Mouse (Mus musculus): ENCODE data around the gene Bet1l. TPM values are rescaled to one million over a fixed set of nuclear protein-coding genes. Genes with fewer than 3 reads are reported as not detected.

Bet1l gene
- 32.4 TPM for total RNA-seq (2023)

DNA sequence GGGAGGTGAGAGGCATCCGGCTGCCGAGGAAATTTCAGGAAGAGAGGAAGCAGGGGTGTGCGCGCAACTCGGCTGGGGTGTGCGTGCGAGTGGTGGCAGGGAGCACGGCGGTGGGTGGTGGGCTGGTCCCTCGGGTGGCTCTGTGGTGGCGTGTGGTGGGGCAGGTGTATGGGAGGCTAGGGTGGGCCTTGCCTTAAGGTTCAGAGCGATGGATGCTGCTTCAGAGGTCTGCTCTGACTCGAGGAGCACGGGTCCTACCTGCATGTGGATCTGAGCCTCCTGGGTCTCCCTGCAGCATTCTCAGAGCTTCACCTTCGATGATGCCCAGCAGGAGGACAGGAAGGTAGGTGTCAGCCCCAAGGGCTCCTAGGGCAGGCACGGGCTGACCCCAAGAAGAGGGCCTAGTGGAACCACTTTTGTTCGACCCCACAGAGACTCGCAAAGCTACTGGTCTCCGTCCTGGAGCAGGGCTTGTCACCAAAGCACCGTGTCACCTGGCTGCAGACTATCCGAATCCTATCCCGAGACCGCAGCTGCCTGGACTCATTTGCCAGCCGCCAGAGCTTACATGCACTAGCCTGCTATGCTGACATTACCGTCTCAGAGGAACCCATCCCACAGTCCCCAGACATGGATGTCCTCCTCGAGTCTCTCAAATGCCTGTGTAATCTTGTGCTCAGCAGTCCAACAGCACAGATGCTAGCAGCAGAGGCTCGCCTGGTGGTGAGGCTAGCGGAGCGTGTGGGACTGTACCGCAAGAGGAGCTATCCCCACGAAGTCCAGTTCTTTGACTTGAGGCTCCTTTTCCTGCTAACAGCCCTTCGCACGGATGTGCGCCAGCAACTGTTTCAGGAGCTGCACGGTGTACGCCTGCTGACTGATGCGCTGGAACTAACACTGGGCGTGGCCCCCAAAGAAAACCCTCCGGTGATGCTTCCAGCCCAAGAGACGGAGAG, at the start of gene Bet1l:
TSS of gene Bet1l (minus strand) at position 28 of the 956 bp plus-strand sequence.

DNA sequence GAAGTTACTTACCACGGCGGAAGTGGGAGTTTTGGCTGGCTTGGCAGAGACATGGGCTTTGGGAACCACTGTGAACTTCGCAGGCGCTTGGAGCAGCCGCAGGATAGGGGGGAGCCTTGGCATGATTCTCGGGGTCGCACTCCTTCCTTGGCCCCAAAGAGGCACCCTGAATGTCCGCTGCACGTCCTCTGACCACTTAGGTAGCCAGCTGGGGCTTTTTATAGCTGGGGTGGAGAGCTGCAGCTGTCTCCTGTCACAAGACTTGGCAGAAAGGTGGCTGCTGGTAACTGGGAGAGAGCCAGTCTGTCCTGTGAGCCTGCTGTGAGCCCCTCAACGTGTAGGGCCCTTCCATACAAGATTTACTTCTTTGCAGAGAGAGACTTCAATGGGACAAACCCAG, 42.8 kb upstream of the Bet1l start, which contains the start of gene Cox8b:
TSS of gene Cox8b (minus strand) at position 227 of the 400 bp plus-strand sequence.

DNA sequence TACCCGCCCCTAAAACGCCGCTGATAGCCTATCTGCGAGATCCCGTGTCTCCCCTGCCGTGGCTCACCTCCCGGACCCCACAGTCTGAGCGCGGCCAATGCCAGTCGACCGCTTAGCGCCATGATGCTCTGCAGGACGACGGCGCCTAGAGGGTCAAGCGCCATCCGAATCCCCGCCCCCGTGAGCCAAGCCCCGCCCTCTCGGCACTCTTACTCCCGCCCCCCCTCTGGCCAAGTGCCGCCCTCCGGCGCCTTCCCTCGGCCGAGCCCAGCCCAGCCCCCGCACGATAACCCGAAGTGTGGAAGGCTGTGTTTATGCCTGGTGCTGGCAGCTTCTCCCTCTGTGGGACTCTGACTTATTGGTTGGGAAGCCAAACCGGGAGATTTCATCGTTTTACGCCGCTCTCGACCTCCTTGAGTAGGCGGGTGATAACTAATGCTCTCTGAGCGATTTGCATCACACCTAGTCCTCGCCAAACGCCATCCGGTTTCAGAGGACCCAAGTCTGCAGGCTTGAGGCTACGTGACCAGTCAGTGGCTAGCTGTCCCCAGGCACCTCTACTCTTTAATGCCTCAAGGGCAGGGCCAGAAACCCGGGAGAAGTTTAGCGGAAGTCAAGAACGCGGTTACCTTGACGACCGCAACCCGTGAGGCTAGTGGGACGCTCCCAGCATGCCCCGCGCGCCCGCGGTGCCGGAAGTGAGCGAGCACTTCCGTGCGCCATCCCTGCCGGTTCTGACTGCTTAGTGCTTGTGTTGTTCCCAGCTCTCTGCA, 24.5 kb upstream of the Bet1l start, which contains the start of the genes Psmd13 and Sirt3:
TSS of gene Psmd13 (plus strand) at position 273 of the 773 bp plus-strand sequence.
TSS of gene Sirt3 (minus strand) at position 614 of the 773 bp plus-strand sequence.

DNA sequence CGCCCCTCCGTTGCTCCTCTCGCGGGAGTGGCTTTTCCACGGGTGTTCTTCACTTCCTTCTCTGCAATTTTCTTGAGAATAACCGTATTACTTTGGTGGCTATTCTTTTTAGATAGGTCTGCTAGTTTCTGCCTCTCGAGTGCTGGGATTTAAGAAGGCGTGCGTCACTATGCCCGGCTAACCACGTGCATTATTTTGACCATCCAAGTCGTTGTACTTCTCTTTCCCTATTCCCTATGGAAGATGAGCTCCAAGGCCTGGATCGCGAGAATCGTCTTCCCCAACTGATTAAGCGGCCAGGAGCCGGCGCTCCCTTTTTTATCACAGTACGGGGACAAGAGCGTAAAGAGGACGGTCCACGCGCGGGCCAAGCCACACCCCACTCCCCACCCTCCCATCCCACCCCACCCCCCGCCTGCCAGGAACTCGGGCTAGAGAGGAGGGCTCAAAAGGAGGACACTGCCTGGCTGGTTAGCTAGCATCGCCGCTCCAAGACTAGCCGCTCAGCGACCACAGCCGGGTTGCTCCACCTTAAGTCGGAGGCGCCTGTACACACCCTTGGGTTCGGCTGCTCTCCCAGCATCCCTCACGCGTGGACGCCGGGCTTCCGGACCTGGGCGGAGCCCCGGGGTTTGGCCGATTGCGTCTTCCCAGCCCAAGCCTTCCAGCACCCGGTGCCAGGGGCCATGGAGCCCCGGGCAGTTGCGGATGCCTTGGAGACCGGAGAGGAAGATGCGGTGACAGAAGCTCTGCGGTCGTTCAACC, 410 bp downstream of the Bet1l start, which contains the start of gene Ric8a:
TSS of gene Ric8a (plus strand) at position 173 of the 765 bp plus-strand sequence.

DNA sequence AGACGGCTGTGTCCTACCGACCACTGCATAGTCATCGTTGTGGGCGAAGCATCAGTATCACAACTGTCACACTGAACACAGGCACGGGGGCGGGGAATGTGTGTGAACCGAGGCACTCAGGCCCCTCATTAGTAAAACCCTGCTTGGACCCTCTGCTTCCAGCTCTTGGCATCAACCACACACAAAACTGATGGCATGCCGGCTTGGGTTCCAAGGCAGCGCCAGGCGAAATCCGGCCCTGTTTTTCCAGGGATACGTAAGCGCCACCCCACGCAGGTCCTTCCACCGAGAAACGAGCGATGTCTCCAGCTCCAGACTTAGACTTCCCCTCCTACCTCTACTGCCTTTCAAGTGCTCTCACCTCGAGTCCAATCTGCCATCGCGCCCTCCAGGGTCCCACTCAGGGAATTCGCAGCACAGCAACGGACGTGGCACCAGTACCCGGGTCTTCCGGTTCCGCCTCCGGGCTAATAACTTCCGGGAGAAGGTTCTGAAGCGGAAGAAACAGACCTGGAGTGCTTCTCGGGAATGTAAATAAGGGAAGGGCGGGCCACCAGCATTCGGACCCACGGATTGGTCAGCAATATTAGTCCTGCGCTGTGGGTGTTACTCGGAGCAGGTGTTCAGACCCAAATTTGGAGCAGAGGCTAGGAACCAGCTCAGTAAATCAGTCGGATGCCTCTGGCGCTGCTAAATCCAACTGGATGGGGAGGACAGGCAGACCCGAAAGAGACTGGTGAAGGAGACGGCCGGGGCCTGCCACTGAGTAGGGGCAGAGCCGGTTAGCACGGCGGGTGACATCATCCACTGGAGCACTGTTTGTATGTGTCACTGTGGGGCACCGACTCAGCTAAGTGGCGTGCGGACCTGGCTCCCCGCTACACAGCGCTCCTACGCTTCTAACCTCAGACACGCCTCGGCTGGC, 1.3 kb downstream of the Bet1l start, which contains the start of gene Gm45785:
TSS of gene Gm45785 (minus strand) at position 472 of the 925 bp plus-strand sequence.

DNA sequence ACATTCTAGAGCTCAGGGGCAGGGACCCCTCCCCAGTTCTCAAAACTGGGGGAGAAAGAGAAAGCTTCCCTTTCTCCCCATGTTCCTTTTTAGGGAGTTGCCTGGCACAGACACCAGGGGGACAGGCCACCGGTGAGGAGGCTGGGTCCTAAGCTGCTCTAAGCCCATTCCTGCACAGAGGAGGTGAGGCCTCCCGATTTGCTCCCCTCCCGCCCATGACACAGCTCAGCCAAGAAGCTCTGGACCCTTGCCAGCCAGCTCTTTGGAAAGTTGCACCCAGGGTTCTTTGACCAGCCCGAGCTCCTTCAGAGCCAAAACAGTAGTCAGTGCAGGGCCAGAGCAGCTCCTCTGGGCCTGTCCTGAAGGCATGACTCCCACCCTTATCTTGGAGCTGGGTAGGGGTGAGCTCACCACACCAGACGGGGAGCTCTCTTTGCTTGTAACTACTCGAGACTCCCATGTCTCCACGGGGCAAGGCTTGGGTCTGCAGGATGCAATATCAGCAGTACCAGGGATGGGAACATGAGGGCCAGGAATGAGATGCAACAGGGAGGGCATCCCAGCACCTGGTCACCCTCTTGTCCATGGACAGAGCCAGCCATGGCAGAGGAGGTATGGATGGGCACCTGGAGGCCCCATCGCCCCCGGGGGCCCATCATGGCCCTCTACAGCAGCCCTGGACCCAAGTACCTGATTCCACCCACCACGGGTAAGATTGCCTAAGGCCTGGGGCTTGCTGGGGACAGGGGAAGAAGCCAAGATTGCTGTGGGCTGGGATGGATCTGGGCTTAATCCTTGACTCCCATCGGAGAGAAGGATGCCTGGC, 9.4 kb downstream of the Bet1l start, which contains the start of gene Odf3:
TSS of gene Odf3 (plus strand) at position 51 of the 826 bp plus-strand sequence.

DNA sequence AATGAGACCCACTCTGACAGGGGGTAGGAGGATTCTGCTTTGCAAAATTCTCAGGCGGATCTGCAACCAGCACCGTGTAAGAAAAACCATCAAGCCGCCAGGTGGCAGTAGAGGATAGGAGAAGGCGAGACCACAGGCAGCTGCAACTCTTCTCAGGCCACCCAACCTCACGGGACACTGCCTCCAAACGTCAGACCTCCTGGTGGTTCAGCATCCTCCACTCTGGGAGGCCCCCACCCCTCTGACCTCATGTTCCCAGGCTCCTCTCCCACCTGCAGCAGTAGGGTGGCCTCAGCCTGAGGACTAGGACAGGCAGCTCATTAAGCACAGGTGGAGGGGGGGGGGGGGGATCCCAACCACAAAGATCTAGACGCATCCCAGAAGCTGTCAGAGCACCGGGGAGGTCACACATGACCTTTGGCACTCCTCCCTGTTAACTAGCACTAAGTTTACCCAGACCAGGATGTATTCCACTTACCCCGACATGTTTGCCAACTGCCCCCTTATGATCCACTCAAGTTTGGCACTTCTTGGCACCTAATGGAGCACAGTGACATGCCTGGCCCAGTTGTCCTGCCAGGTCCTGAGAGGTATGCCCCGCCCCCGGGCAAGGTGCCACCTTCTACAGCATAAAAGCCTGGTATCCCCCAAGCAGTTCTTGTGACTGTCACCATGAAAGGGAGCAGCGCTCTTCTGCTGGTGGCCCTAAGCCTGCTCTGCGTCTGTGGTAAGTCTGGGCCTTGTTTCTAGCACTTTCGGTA, 12.3 kb downstream of the Bet1l start, which contains the start of gene Scgb1c1:
TSS of gene Scgb1c1 (plus strand) at position 643 of the 761 bp plus-strand sequence.

DNA sequence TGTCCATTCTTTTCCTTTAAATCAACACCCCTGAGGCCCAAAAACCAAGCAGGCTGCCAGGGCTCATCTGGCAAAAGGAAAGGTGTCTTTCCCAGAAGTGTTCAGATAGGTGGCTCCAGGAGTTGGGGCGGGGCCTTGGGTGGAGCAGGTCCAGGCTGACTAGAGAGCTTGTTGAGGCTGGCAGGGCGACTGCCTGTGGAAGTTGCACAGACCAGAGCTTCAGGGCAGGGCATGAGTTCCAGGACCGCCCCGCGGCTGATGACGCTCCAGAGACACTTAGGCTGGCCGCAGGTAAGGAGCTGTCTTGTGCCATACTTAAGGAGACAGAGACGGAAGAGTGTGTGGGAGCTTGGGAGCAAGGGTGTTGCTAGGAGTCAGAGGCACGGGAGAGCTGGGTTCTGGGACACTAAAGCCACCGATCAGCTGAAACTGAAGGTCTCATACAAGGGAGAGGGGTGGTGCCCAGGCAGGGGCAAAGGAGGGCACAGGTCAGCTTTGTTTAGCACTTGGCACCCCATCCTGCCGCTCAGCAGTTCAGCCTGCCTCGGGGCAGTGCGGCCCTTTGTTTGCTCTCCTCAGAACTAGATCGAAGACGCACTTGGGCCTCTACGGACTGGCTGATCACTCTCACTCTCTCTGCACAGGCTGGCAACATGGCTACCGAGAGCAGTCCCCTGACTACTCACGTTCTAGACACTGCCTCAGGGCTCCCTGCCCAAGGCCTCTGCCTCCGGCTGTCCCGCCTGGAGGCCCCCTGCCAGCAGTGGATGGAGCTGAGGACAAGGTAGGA, 22.2 kb downstream of the Bet1l start, which contains the start of gene Urah:
TSS of gene Urah (plus strand) at position 51 of the 790 bp plus-strand sequence.

DNA sequence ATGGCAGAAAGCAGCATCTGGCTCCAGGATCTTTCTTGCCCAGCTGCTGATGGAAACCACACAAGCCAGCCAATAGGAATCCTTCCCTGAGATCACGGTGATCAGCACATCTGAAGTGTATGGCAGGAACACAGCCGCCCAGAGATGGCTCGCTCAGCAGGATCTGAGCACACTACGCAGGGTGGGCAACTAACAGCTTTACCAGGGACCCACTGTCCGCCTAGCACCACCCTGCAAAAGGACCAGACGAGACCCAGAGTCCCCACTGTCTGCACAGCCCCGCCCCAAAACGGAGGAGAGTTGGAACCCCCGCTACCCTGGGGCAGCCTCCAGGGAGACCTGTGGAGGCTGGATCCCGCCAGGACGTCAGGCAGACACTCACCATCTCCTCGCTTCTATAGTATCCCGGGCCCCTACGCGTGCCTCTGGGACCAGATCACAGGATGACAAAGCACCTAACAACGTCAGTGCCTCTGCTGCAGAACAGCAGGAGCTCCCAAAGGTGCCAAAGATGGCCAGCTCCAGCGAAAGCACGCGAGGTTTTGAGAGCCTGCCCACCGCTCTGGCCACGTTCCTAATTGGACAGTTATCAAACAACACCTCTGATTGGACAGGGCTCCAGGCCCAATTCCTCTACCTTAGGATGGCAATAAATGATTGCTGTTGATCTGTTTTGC, 35.6 kb downstream of the Bet1l start, which contains the start of gene Zfp941:
TSS of gene Zfp941 (minus strand) at position 526 of the 677 bp plus-strand sequence.

Other genes starting within 250 kb of the Bet1l start
- not detected for gene Olfr61, start 228.6 kb downstream of the Bet1l start, total RNA-seq (2023)
- not detected for gene Olfr53, start 211.1 kb downstream of the Bet1l start, total RNA-seq (2023)
- not detected for gene Olfr539, start 197.6 kb downstream of the Bet1l start, total RNA-seq (2023)
- not detected for gene Olfr45, start 175.6 kb downstream of the Bet1l start, total RNA-seq (2023)
- gene Olfr541, start 160.3 kb downstream of the Bet1l start, total RNA-seq (2023), result not detected
- gene Cyp2e1, start 93.8 kb downstream of the Bet1l start, total RNA-seq (2023), result not detected
- not detected for gene Syce1, start 69.7 kb downstream of the Bet1l start, total RNA-seq (2023)
- gene Zfp941, start 35.4 kb downstream of the Bet1l start, total RNA-seq (2023), result not detected
- not detected for gene Urah, start 22.6 kb downstream of the Bet1l start, total RNA-seq (2023)
- gene Scgb1c1, start 12.0 kb downstream of the Bet1l start, total RNA-seq (2023), result not detected
- gene Odf3, start 9.8 kb downstream of the Bet1l start, total RNA-seq (2023), result not detected
- gene Gm45785, start 1.2 kb downstream of the Bet1l start, total RNA-seq (2023), result not detected
- 101 TPM for gene Ric8a, start 620 bp downstream of the Bet1l start, total RNA-seq (2023)
- gene Psmd13, start 24.4 kb upstream of the Bet1l start, total RNA-seq (2023), result 67.4 TPM
- 6.3 TPM for gene Sirt3, start 24.7 kb upstream of the Bet1l start, total RNA-seq (2023)
- gene Cox8b, start 42.9 kb upstream of the Bet1l start, total RNA-seq (2023), result not detected
- gene Nlrp6, start 63.3 kb upstream of the Bet1l start, total RNA-seq (2023), result not detected
- 12.4 TPM for gene Pgghg, start 83.8 kb upstream of the Bet1l start, total RNA-seq (2023)
- gene Ifitm5, start 92.7 kb upstream of the Bet1l start, total RNA-seq (2023), result not detected
- gene Gm45717, start 98.4 kb upstream of the Bet1l start, total RNA-seq (2023), result not detected
- gene Ifitm2, start 98.4 kb upstream of the Bet1l start, total RNA-seq (2023), result 12.7 TPM
- not detected for gene Ifitm1, start 109.6 kb upstream of the Bet1l start, total RNA-seq (2023)
- 6.7 TPM for gene Ifitm3, start 153.2 kb upstream of the Bet1l start, total RNA-seq (2023)
- 1.6 TPM for gene Ifitm6, start 160.3 kb upstream of the Bet1l start, total RNA-seq (2023)
- not detected for gene Gm17387, start 171.6 kb upstream of the Bet1l start, total RNA-seq (2023)
- 1.4 TPM for gene B4galnt4, start 203.5 kb upstream of the Bet1l start, total RNA-seq (2023)
- gene Pkp3, start 220.6 kb upstream of the Bet1l start, total RNA-seq (2023), result 35.3 TPM
- 56.4 TPM for gene Sigirr, start 243.0 kb upstream of the Bet1l start, total RNA-seq (2023)

All from CD4-positive naive resting alpha-beta T cell, adult 76 days (primary cell).